Mouse (Mus musculus) hindbrain, embryonic 11.5 days (tissue): ENCODE measurements at regions not wholly inside any gene's neighbourhood (a gene's known extent, or its start where the extent isn't known, plus 50 kb on each side); places are given as distances from the start of the nearest gene placed in this dataset.
"Not testable (repeated sequence)": the region's sequence is repeated elsewhere in the genome, so short reads cannot be mapped to it uniquely, and the experiment has no call there.

ENCODE experiments used
- ATAC-seq: fragments of 200-750 bp; cut with Nextera tagmentation; 2 replicates; pipeline ENCODE4 v1.8.0; 2017; ENCODE audit warnings: mild to moderate bottlenecking, moderate TSS enrichment, moderate library complexity; ENCODE audit not compliant: low FRiP score
- DNase-seq: peaks from one replicate; pipeline ENCODE4 v3.0.0-alpha.2; 2015; ENCODE audit warnings: low spot score
- H3K27ac ChIP-seq: fragments of 300-500 bp; sonication (generic); 2 replicates; pipeline ENCODE4 v1.5.1; 2014; ENCODE audit warnings: mild to moderate bottlenecking, low read depth, low read length
- H3K27me3 ChIP-seq: fragments of 300-500 bp; sonication (generic); 2 replicates; pipeline ENCODE4 v1.6.1; 2014; ENCODE audit warnings: mild to moderate bottlenecking, low read length, moderate library complexity, mixed read lengths; ENCODE audit not compliant: control insufficient read depth, insufficient read depth
- H3K36me3 ChIP-seq: fragments of 300-500 bp; sonication (generic); 2 replicates; pipeline ENCODE4 v1.6.1; 2014; ENCODE audit warnings: mild to moderate bottlenecking, low read length, moderate library complexity, mixed read lengths; ENCODE audit not compliant: control insufficient read depth, insufficient read depth
- H3K4me1 ChIP-seq: fragments of 300-500 bp; sonication (generic); replicated peaks from 2 replicates; pipeline ENCODE4 v1.6.1; 2014; ENCODE audit warnings: low read length, mixed read lengths; ENCODE audit not compliant: control insufficient read depth, insufficient read depth
- H3K4me2 ChIP-seq: fragments of 300-500 bp; sonication (generic); replicated peaks from 2 replicates; pipeline ENCODE4 v1.6.1; 2014; ENCODE audit warnings: mild to moderate bottlenecking, low read depth, low read length
- H3K4me3 ChIP-seq: fragments of 300-500 bp; sonication (generic); 2 replicates; pipeline ENCODE4 v1.5.1; 2014; ENCODE audit warnings: low read depth, low read length
- H3K9ac ChIP-seq: fragments of 300-500 bp; sonication (generic); 2 replicates; pipeline ENCODE4 v1.6.1; 2014; ENCODE audit warnings: low read depth, low read length
- H3K9me3 ChIP-seq: fragments of 300-500 bp; sonication (generic); 2 replicates; pipeline ENCODE4 v1.6.1; 2016; ENCODE audit warnings: low read length; ENCODE audit not compliant: control insufficient read depth
- WGBS: fragments of 180-500 bp; shearing (Covaris S2); extraction: QIAGEN DNeasy Blood & Tissue Kit; methylation state at CpG from one replicate; pipeline ENCODE4 v1.1.7; 2014; 5-methylcytosine and 5-hydroxymethylcytosine counted together

DNA sequence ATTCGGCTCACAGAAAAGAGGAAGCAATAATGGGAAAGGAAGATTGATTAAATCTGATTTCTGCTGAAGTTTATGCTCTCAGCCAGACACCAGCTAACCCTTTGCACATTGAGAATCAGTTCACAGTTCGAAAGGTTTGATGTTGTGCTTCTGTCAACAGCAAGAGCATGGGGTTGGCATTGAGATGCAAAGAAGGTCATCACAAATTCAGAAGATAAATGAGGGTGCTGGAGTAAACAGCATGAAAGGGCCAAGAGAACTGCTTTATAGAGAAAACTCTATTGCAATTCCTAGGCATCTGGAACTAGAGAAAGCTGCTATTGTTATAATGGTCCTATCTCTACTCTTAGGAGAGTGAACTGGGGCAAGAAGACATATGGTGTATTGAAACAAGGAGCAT is 250.8 kb downstream of the Rab38 start:
- 41% methylated on average over 2 of the region's 2 CpGs for WGBS
- DNase-seq, result peak; percentile 4
- H3K27ac ChIP-seq, result no peak overlapping the region
- ATAC-seq, result peak; percentile 80
- no peaks in the 10 kb centered on the region for H3K27me3 ChIP-seq
- H3K9ac ChIP-seq, result no peak overlapping the region
- H3K36me3 ChIP-seq, result no peaks in the 10 kb centered on the region
- no peaks in the 10 kb centered on the region for H3K9me3 ChIP-seq
- no peaks in the 10 kb centered on the region for H3K4me1 ChIP-seq
- H3K4me3 ChIP-seq, result no peak overlapping the region
- no peak overlapping the region for H3K4me2 ChIP-seq

DNA sequence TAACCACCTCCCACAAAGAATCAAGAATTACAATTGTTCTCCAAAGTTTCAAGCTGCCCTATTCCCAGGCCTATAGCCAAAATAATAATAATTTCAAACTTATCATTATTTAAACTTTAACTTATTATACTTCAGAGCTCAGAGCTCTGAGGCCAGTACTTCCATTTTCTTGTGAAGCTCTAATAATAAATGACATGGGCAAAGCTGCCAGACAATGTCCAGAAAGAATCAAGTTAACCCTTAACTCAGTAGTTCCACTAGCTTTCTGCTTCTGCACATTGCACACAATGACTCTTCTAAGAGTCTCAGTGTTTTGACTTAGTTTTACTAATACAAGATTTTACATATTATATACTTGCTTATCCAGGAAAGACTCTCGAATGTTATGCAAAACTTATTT is 291.0 kb downstream of the Rab38 start:
- not testable (repeated sequence) for H3K9ac ChIP-seq, H3K27ac ChIP-seq, H3K27me3 ChIP-seq, ATAC-seq, H3K9me3 ChIP-seq, H3K4me2 ChIP-seq, DNase-seq, H3K4me3 ChIP-seq, H3K36me3 ChIP-seq, H3K4me1 ChIP-seq
- WGBS, result 80% methylated on average over 1 of the region's 1 CpGs

DNA sequence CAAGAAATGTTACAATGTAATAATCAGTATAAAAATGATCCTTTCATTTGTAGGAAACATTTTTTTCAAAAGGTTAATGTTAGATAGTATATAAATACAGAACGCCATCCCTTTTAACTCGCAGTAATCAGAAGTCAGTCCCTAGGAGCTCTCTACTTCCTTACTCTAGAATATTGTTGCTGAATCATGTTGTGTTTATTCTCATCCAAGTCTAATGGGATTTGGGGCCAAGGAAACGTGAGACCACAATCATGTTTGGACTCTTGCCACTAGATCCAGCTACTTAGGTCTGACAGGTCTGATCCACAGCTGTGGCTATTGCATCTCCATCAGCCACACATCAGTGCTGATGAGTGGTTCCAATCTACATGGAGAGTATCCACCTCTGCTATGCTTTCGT is 304.4 kb downstream of the Rab38 start:
- no peaks in the 10 kb centered on the region for H3K36me3 ChIP-seq
- H3K4me1 ChIP-seq, result no peaks in the 10 kb centered on the region
- H3K4me3 ChIP-seq, result no peak overlapping the region
- 92% methylated on average over 4 of the region's 4 CpGs for WGBS
- ATAC-seq (no peak), DNase-seq (no peak)
- H3K27me3 ChIP-seq, result no peaks in the 10 kb centered on the region
- H3K27ac ChIP-seq, result no peak overlapping the region
- no peak overlapping the region for H3K9ac ChIP-seq
- no peaks in the 10 kb centered on the region for H3K9me3 ChIP-seq
- no peak overlapping the region for H3K4me2 ChIP-seq

DNA sequence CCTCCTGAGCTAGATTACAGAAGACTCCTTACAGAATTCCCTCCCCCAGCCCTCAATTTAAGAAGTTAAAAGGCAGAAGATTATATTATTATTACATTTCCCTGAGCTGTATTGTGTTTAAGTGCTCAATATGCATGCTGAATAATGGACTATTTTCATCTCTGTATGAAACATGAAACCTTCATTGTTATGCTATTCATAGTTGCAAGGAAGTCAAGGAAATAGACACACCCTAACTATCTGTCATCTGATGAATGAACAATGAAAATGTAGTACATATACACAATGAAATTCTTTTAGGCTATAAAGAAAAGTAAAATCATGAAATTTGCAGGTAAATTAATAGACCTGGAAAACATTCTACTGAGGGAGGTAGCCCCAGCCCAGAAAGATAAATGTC is 305.7 kb downstream of the Rab38 start:
- Histone ChIP-seq H3K27ac (no peak overlapping the region), H3K4me1 (no peaks in the 10 kb centered on the region), H3K4me3 (no peak overlapping the region), H3K36me3 (no peaks in the 10 kb centered on the region), H3K4me2 (no peak overlapping the region), H3K27me3 (no peaks in the 10 kb centered on the region), H3K9me3 (no peaks in the 10 kb centered on the region), H3K9ac (no peak overlapping the region)
- no peak for ATAC-seq
- DNase-seq, result no peak

DNA sequence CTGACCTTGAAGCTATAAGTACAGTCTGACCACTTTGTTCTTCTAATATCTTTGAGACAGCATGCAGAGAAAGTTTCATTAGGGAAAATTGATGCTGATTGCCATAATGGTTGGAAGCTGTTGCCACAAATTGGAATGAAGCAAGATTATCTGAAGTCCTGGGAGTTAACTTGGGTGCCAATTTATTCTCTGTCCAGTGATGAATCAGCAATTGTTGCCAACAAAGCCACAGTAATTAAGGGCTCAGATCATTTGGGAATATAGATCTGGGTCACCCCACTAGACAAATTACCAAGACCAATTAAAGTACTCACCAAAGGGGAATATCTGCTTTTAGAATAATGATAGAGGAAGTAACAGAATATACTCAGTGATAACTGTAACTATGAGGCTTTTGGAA is 347.3 kb downstream of the Rab38 start:
- no peak overlapping the region for H3K4me3 ChIP-seq
- no peak overlapping the region for H3K4me2 ChIP-seq
- H3K27me3 ChIP-seq, result no peaks in the 10 kb centered on the region
- ATAC-seq, result no peak
- H3K4me1 ChIP-seq, result no peaks in the 10 kb centered on the region
- no peaks in the 10 kb centered on the region for H3K36me3 ChIP-seq
- H3K27ac ChIP-seq, result no peak overlapping the region
- no peak for DNase-seq
- no peaks in the 10 kb centered on the region for H3K9me3 ChIP-seq
- H3K9ac ChIP-seq, result no peak overlapping the region

DNA sequence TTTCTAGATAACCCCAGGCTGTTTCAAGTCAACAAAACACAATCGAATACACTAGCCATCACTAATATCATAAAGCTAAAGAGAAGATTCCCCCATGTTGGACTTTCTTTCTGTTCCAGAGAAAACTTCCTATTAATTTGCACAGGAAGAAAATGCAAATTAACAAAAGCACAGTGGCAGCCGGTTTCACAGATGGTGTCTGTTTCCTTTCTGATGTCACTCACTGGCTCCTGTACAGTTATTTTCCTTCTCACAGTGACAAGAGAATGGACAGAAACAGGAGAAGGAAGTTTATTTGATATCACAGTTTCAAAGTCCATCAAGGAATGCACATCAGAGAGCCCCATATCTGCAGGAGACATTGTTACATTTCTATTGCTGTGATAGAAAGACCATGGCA is 352.8 kb downstream of the Rab38 start:
- no peak for DNase-seq
- H3K4me2 ChIP-seq, result no peak overlapping the region
- no peaks in the 10 kb centered on the region for H3K36me3 ChIP-seq
- H3K27me3 ChIP-seq, result no peaks in the 10 kb centered on the region
- no peaks in the 10 kb centered on the region for H3K4me1 ChIP-seq
- 87% methylated on average over 2 of the region's 2 CpGs for WGBS
- no peak for ATAC-seq
- H3K9ac ChIP-seq, result no peak overlapping the region
- H3K9me3 ChIP-seq, result no peaks in the 10 kb centered on the region
- H3K27ac ChIP-seq, result no peak overlapping the region
- no peak overlapping the region for H3K4me3 ChIP-seq

DNA sequence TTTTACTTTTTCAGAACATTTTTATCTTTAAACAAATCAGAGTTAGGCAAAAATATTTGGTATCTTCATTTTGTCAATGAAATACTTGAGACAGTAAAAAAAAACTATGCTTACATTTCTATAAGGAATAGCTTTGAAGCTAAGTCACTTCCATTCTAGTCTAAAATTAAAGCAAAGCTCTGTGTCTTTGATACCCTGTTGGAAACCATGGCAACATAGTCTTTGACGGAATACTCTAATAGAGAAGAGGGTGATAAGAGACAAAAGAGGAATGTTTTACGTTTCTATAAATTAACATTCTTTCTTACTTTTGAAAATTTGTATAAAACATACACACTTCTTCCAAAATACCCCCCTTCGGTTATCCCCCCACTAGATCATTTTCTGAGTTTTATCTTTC is 378.1 kb downstream of the Rab38 start:
- Histone ChIP-seq H3K36me3 (no peaks in the 10 kb centered on the region), H3K4me2 (no peak overlapping the region), H3K27ac (no peak overlapping the region), H3K9ac (no peak overlapping the region), H3K9me3 (no peaks in the 10 kb centered on the region), H3K4me3 (no peak overlapping the region), H3K4me1 (no peaks in the 10 kb centered on the region), H3K27me3 (no peaks in the 10 kb centered on the region)
- 76% methylated on average over 3 of the region's 3 CpGs for WGBS
- no peak for DNase-seq
- ATAC-seq, result no peak

DNA sequence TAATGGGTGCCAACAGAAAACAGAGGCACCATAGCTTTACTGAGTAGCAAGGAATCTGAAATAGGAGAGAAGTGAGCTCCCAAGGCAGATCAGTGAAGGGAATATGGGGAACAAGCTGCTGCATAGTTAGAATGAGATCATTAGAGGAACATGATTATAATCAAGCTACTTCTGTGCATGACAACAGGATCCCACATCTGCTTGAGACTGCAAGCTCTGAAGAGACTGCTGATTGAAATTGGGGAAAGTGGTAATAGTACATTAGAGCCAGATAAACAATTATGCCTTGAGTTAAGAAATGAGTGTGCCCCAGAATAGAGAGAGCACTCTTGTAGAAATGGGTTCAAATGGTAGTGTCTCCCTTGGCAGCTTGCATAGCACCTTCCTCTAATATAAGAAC is 380.1 kb downstream of the Rab38 start:
- Histone ChIP-seq H3K4me2 (no peak overlapping the region), H3K36me3 (no peaks in the 10 kb centered on the region), H3K9ac (no peak overlapping the region), H3K27ac (no peak overlapping the region), H3K4me3 (no peak overlapping the region), H3K4me1 (no peaks in the 10 kb centered on the region), H3K27me3 (no peaks in the 10 kb centered on the region), H3K9me3 (no peaks in the 10 kb centered on the region)
- ATAC-seq, result no peak
- DNase-seq, result no peak

DNA sequence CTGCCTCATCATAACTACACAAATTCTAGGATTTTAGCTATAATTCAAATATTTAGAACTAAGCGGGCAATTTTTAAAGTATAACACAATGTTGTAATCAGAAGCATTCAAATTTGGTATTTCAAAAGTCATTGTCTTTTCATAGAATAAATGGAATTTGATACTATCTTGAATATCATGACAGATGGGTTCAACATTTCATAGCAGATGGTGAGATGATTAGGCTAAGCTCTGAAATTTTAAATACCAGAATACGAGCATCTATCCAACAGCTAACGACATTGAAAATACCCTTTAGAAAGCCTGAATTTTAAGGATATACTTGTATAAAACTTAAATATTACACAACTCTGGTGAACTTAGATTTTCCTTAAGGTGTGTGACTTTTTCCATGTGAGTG is 390.1 kb downstream of the Rab38 start:
- Histone ChIP-seq H3K4me2 (no peak overlapping the region), H3K9ac (no peak overlapping the region), H3K27ac (no peak overlapping the region), H3K4me1 (no peaks in the 10 kb centered on the region), H3K36me3 (no peaks in the 10 kb centered on the region), H3K27me3 (no peaks in the 10 kb centered on the region), H3K4me3 (no peak overlapping the region), H3K9me3 (no peaks in the 10 kb centered on the region)
- WGBS, result 93% methylated on average over 3 of the region's 3 CpGs
- DNase-seq (no peak), ATAC-seq (no peak)
